Mouse (Mus musculus): ENCODE data around the gene Oxt.

- TF ChIP-seq CTCF (IDR thresholded peaks at IDR 0.05; ENCODE audit: low read depth) (no peak), EP300 (IDR thresholded peaks at IDR 0.05; ENCODE audit: low read depth) (no peak)
These were observed 46.7 kb upstream of the Oxt start for GRCm38 (mm10) chr2:130529290-130529689.

Data from heart, postnatal 0 days (tissue).